Mouse (Mus musculus) stomach, embryonic 14.5 days (tissue): ENCODE data around the gene Ikzf3. TPM values are rescaled to one million over a fixed set of nuclear protein-coding genes. Genes with fewer than 3 reads are reported as not detected.
A peak's percentile ranks its signal among the peaks of the same experiment; 100 is the strongest.

Experiments
- ATAC-seq: fragments of 200-750 bp; cut with Nextera tagmentation; 2 replicates; pipeline ENCODE4 v1.8.0; 2017; ENCODE audit warnings: low read depth, moderate TSS enrichment; ENCODE audit not compliant: insufficient number of reproducible peaks, insufficient read depth, low FRiP score
- H3K27ac ChIP-seq: fragments of 300-500 bp; sonication (generic); 2 replicates; pipeline ENCODE4 v1.5.1; 2014; ENCODE audit warnings: mild to moderate bottlenecking, low read length, moderate library complexity, mixed read lengths
- H3K27me3 ChIP-seq: fragments of 300-500 bp; sonication (generic); 2 replicates; pipeline ENCODE4 v1.6.1; 2014; ENCODE audit warnings: low read length, control low read depth, mixed read lengths; ENCODE audit not compliant: control insufficient read depth, insufficient read depth
- H3K36me3 ChIP-seq: fragments of 300-500 bp; sonication (generic); 2 replicates; pipeline ENCODE4 v1.6.1; 2014; ENCODE audit warnings: mild to moderate bottlenecking, control low read depth, low read length, moderate library complexity, mixed read lengths; ENCODE audit not compliant: control insufficient read depth, insufficient read depth
- H3K4me1 ChIP-seq: fragments of 300-500 bp; sonication (generic); 2 replicates; pipeline ENCODE4 v1.6.1; 2014; ENCODE audit warnings: low read length, control low read depth, mixed read lengths; ENCODE audit not compliant: control insufficient read depth, insufficient read depth
- H3K4me2 ChIP-seq: fragments of 300-500 bp; sonication (generic); replicated peaks from 2 replicates; pipeline ENCODE4 v1.6.1; 2014; ENCODE audit warnings: low read depth, low read length, control low read depth
- H3K4me3 ChIP-seq: fragments of 300-500 bp; sonication (generic); 2 replicates; pipeline ENCODE4 v1.5.1; 2014; ENCODE audit warnings: low read depth, low read length, control low read depth
- H3K9ac ChIP-seq: fragments of 300-500 bp; sonication (generic); replicated peaks from 2 replicates; pipeline ENCODE4 v1.6.1; 2014; ENCODE audit warnings: low read depth, mild to moderate bottlenecking, control low read depth, low read length, moderate library complexity, mixed read lengths
- H3K9me3 ChIP-seq: fragments of 300-500 bp; sonication (generic); 2 replicates; pipeline ENCODE4 v1.6.1; 2016; ENCODE audit warnings: low read depth, low read length, control low read depth; ENCODE audit not compliant: control insufficient read depth
- WGBS: fragments of 180-500 bp; shearing (Covaris S2); extraction: QIAGEN DNeasy Blood & Tissue Kit; methylation state at CpG from one replicate; pipeline ENCODE4 v1.1.7; 2014; 5-methylcytosine and 5-hydroxymethylcytosine counted together
- polyA plus RNA-seq: library from polyadenylated mRNA; unstranded; fragments of >200 nt; fragmentation: Nextera tagmentation; extraction: Ambion mirVana; gene quantifications from 2 replicates; pipeline ENCODE4 v1.2.1, GENCODE M21; 2014

The Ikzf3 gene
- polyA plus RNA-seq, 1 experiment from 2014 or later, result 0.23 TPM

DNA sequence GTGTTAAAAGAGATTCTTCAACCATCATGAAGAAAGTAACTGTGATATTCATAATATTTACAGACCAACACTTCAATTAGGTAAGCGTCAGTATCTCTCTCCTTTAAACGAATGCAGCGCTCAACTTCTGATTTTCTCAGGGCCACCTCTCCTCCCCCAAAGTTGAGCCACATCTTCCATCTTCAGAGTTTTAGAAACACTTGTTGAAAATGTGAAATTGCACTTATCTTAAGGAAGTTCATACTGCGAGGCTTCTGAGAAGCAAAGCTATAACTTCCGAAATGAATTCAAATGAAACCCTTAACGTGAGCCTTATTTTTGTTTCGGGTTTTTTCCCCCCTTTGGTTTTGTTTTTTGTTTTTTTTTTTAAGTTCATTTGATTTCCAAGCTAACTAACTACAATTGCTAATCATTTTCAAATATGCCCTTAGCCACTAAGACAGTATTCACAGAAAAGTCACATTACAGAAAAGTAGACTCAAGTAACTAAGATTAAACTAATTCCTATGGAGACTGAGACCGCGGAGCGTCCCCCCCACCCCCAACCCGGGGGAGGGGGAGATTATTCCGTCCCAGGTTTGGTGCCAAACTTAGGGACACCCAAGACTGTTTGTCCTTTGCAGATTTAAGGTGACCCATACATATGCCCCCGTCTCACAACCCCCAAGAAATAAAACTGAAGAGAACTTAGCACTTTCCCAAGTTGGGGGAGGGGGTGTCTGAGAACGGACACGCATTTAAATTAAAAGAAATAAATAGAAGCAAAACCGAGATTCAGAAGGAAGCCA lies 747 bp downstream of the Ikzf3 start:
- Histone ChIP-seq H3K9me3 (no peaks in the 10 kb centered on the region), H3K9ac (no peak overlapping the region; the same call in 1 of the 2 replicates), H3K4me3 (peak overlapping the region; percentile 38), H3K4me2 (peak overlapping the region; percentile 92), H3K27me3 (peaks cover 35% of the 10 kb centered on the region), H3K4me1 (peaks cover 8% of the 10 kb centered on the region), H3K36me3 (no peaks in the 10 kb centered on the region), H3K27ac (no peak overlapping the region)
- WGBS, result 2% methylated on average over 16 of the region's 16 CpGs
- ATAC-seq, result no peak

DNA sequence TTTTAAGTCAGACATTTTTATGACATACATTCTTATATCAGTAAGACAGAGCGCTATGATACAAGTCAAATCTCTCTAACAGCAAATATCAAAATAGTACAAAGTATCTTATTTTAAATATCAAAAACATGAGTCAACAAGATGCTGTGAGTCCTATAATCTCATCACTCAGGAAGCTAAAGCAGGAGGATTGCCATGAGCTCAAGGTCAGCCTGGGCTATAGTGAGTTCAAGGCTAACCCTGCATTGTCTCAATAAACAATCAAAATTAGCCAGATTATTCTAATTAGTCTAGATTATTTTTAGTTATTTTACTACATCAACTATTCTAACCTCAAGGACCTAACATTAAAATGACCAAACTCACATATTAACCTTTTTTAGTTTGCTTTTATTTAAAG lies 2.4 kb downstream of the Ikzf3 start:
- Histone ChIP-seq H3K4me2 (no peak overlapping the region), H3K4me3 (no peak overlapping the region), H3K36me3 (no peaks in the 10 kb centered on the region), H3K9me3 (no peaks in the 10 kb centered on the region), H3K4me1 (peaks cover 8% of the 10 kb centered on the region), H3K27me3 (peaks cover 27% of the 10 kb centered on the region), H3K27ac (no peak overlapping the region), H3K9ac (no peak overlapping the region)
- WGBS, result 66% methylated on average over 1 of the region's 1 CpGs
- no peak for ATAC-seq

DNA sequence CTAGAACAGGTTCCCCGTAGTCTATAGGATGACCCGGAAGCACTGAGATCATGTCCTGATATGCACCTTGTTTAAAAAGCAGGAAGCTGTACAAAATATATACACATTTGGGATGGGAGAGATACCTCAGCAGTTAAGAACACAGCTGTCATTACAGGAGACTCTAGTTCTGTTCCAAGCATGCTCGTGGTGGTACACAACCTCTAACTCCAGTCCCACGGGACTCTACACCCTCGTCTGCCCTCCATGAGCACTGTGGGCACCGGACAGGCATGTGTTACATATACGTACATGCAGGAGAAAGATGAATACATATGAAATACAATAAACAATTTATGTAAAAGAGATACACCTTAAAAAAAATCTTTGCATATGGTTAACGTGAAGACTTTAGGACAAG lies 3.3 kb downstream of the Ikzf3 start:
- WGBS, result 70% methylated on average over 8 of the region's 8 CpGs
- H3K4me3 ChIP-seq, result no peak overlapping the region
- H3K9me3 ChIP-seq, result no peaks in the 10 kb centered on the region
- ATAC-seq, result no peak
- H3K36me3 ChIP-seq, result no peaks in the 10 kb centered on the region
- H3K27ac ChIP-seq, result no peak overlapping the region
- H3K4me2 ChIP-seq, result no peak overlapping the region
- H3K4me1 ChIP-seq, result peaks cover 8% of the 10 kb centered on the region
- peaks cover 21% of the 10 kb centered on the region for H3K27me3 ChIP-seq
- H3K9ac ChIP-seq, result no peak overlapping the region

DNA sequence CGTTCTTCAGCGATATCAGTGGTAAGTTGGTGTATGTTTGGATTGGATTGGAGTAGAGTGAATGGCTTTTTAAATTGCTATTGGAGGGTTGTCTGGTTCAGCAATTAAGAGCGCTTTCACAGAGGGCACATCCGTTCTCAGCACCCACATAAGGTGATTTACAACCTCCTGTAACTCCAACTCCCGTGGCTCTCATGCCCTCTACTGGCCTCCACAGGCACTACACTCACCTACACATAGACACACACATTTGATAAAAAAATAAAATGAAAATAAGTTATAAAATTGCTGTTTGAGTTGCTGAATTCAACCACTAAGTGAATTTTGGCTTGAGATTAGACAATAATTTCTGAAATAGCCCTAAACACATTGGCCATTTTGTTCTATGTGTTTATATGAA lies 5.5 kb downstream of the Ikzf3 start:
- Histone ChIP-seq H3K27ac (no peak overlapping the region), H3K4me3 (no peak overlapping the region), H3K9ac (no peak overlapping the region), H3K4me2 (no peak overlapping the region), H3K9me3 (no peaks in the 10 kb centered on the region), H3K36me3 (no peaks in the 10 kb centered on the region), H3K27me3 (peaks cover 6% of the 10 kb centered on the region; the same call in 1 of the 2 replicates), H3K4me1 (peaks cover 1% of the 10 kb centered on the region; the same call in 1 of the 2 replicates)
- 83% methylated on average over 5 of the region's 5 CpGs for WGBS
- no peak for ATAC-seq

DNA sequence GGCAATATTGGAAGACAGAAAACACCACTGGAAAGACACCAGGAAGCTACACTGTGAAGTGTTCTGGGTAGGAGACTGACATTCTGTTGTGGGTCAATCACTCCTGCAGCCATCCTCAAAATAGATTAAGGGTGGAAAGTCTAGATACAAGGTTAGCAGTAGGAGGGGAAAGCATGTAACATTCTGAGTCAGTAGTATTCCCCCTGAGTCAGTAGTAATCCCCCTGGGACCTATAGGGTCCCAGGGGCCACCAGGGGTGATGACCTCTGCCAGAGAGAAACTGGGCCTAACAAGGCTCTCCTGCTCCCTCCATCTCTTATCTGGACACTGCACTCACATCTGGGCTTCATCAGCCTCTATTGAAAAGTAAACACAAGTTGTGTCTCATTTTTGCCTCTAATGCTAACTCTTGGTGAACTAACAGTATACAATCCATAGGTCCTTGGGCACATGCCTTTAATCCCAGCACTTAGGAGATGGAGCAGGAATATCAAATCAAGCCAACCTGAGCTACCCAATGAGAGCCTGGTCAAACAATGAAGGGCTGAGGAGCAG lies 8.3 kb downstream of the Ikzf3 start:
- H3K27ac ChIP-seq, result no peak overlapping the region
- no peak overlapping the region for H3K4me3 ChIP-seq
- no peak overlapping the region for H3K9ac ChIP-seq
- ATAC-seq, result no peak
- H3K4me2 ChIP-seq, result no peak overlapping the region
- no peaks in the 10 kb centered on the region for H3K4me1 ChIP-seq
- no peaks in the 10 kb centered on the region for H3K36me3 ChIP-seq
- H3K9me3 ChIP-seq, result no peaks in the 10 kb centered on the region
- no peaks in the 10 kb centered on the region; the same call in 1 of the 2 replicates for H3K27me3 ChIP-seq

DNA sequence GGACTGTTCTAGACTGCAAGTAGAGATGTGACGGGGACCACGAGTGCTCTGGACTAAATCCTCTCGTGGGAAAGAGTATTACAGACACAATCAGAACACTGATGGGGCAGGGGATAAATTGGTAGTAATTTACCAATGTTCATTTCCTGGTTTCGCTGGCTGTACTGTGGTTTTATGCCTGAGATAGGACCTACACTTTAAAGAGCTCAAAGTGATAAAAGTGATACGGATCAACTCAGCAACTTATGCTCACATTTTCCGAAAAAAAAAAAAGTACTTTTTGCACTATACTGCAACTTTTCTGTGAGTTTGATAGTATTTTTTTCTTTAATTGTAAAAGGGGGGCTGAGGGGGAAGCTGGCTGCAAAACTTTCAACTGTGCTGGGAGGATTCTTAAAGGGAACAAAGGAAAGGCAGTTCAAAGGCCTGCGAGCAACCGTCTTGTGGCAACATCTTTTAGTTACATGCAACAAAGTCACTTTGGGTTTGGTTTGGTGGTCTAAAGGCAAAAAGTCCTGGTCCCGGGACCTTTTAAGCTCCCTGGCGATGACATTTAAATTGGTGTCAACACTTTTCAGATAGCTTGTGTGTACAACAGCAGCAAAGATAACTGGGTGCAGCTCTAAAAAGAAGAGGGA lies 18.9 kb downstream of the Ikzf3 start:
- no peak for ATAC-seq
- H3K9ac ChIP-seq, result no peak overlapping the region
- no peaks in the 10 kb centered on the region for H3K9me3 ChIP-seq
- H3K4me3 ChIP-seq, result no peak overlapping the region
- 73% methylated on average over 10 of the region's 10 CpGs for WGBS
- H3K4me2 ChIP-seq, result no peak overlapping the region
- H3K27me3 ChIP-seq, result no peaks in the 10 kb centered on the region
- no peaks in the 10 kb centered on the region for H3K4me1 ChIP-seq
- H3K36me3 ChIP-seq, result no peaks in the 10 kb centered on the region
- no peak overlapping the region for H3K27ac ChIP-seq

DNA sequence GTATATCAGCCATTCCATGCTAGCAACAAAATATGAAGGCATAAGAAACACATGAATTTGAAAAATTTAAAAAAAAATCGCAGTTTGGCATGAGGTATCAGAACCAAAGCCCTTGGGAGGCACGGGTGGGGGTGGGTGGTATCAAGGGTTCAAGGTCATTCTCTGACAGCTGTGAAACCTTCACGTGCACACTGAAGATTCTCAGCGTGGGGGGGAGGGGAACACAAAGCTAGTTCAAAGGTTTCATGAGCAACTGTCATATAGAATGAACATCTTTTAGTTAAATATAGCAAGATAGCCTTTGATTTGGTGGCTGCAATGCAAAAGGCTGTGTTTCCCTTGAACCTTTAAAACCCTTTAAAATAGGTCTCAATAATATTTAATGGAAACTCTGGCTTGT lies 20.7 kb downstream of the Ikzf3 start:
- Histone ChIP-seq H3K27me3 (no peaks in the 10 kb centered on the region), H3K4me3 (no peak overlapping the region), H3K4me1 (no peaks in the 10 kb centered on the region), H3K4me2 (no peak overlapping the region), H3K9ac (no peak overlapping the region), H3K36me3 (no peaks in the 10 kb centered on the region), H3K9me3 (no peaks in the 10 kb centered on the region), H3K27ac (no peak overlapping the region)
- 48% methylated on average over 4 of the region's 4 CpGs for WGBS
- no peak for ATAC-seq

DNA sequence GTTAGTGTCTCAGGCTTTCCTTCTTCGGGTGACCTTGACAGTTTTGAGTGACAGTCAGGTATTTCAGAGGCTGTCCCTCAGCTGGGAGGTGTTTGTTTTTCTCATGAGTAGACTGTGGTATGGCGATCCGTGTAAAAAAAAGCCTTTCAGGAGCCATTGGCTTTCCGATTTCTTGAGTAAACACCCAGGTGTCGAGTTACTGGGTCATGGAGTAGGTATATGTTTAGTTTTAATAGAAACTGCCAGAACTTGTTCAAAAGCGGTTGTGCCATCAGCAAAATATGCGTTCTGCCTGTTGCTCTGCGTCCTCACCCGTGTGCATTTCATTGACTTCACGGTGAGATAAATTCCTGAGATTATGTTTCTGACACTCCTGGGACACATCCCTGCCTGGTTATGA lies 25.4 kb downstream of the Ikzf3 start:
- H3K4me3 ChIP-seq, result no peak overlapping the region
- 22% methylated on average over 10 of the region's 10 CpGs for WGBS
- H3K27me3 ChIP-seq, result no peaks in the 10 kb centered on the region
- H3K9ac ChIP-seq, result no peak overlapping the region
- H3K27ac ChIP-seq, result no peak overlapping the region
- H3K9me3 ChIP-seq, result no peaks in the 10 kb centered on the region
- peak; percentile 46; the same call in 1 of the 2 replicates for ATAC-seq
- H3K4me1 ChIP-seq, result no peaks in the 10 kb centered on the region
- H3K4me2 ChIP-seq, result no peak overlapping the region
- H3K36me3 ChIP-seq, result no peaks in the 10 kb centered on the region
